Mouse (Mus musculus) frontal cortex, postnatal 36 days (tissue): ENCODE results near the gene Cadps2.
A peak's percentile ranks its signal among the peaks of the same experiment; 100 is the strongest.

Experiments
- DNase-seq, 2 experiments: peaks; one replicate each; pipeline ENCODE4 v3.0.0; 2022; ENCODE audit warnings: low spot score in 2 of 2

Gene Cadps2

GRCm38 (mm10) chr6:23839009-23839811, at the start of gene Cadps2:
Gene Cadps2, minus strand, starts transcription at chr6:23839421.
- peak in 1 of 2 experiments; percentile 42 for DNase-seq

GRCm38 (mm10) chr6:23886418-23886817, 47.2 kb upstream of the Cadps2 start:
- DNase-seq: peak in 1 of 2 experiments; percentile 32

GRCm38 (mm10) chr6:23876765-23877408, 37.7 kb upstream of the Cadps2 start:
- DNase-seq: no peak

GRCm38 (mm10) chr6:23876363-23876762, 37.1 kb upstream of the Cadps2 start:
- DNase-seq: no peak

- no peak for DNase-seq
Observed at GRCm38 (mm10) chr6:23873812-23874211, 34.6 kb upstream of the Cadps2 start.

- DNase-seq: no peak
Observed at GRCm38 (mm10) chr6:23873231-23873630, 34.0 kb upstream of the Cadps2 start.

- no peak for DNase-seq
Observed at GRCm38 (mm10) chr6:23869971-23870370, 30.8 kb upstream of the Cadps2 start.

- DNase-seq: peak in 1 of 2 experiments; percentile 15
Observed at GRCm38 (mm10) chr6:23866298-23866697, 27.1 kb upstream of the Cadps2 start.

- DNase-seq: peak in 1 of 2 experiments; percentile 50
Observed at GRCm38 (mm10) chr6:23853464-23853863, 14.2 kb upstream of the Cadps2 start.

- DNase-seq: no peak
Observed at GRCm38 (mm10) chr6:23840001-23840400, 780 bp upstream of the Cadps2 start.

- no peak for DNase-seq
Observed at GRCm38 (mm10) chr6:23838401-23839008, 716 bp downstream of the Cadps2 start.

GRCm38 (mm10) chr6:23837631-23838030, 1.6 kb downstream of the Cadps2 start:
- DNase-seq: no peak

GRCm38 (mm10) chr6:23837127-23837526, 2.1 kb downstream of the Cadps2 start:
- no peak for DNase-seq

GRCm38 (mm10) chr6:23836694-23837093, 2.5 kb downstream of the Cadps2 start:
- no peak for DNase-seq

- DNase-seq: no peak
Observed at GRCm38 (mm10) chr6:23835552-23835951, 3.7 kb downstream of the Cadps2 start.

- no peak for DNase-seq
Observed at GRCm38 (mm10) chr6:23830741-23831140, 8.5 kb downstream of the Cadps2 start.

- DNase-seq: no peak
Observed at GRCm38 (mm10) chr6:23829338-23829737, 9.9 kb downstream of the Cadps2 start.

GRCm38 (mm10) chr6:23821819-23822218, 17.4 kb downstream of the Cadps2 start:
- no peak for DNase-seq

- DNase-seq: no peak
Observed at GRCm38 (mm10) chr6:23810087-23810486, 29.1 kb downstream of the Cadps2 start.

GRCm38 (mm10) chr6:23809344-23809743, 29.9 kb downstream of the Cadps2 start:
- no peak for DNase-seq

- DNase-seq: no peak
Observed at GRCm38 (mm10) chr6:23805333-23805732, 33.9 kb downstream of the Cadps2 start.

- DNase-seq: no peak
Observed at GRCm38 (mm10) chr6:23791822-23792221, 47.4 kb downstream of the Cadps2 start.

- DNase-seq: no peak
Observed at GRCm38 (mm10) chr6:23777641-23778040, 61.6 kb downstream of the Cadps2 start.
